Mouse (Mus musculus): Measurements from ENCODE around the gene Abhd14a. TPM values are rescaled to one million over a fixed set of nuclear protein-coding genes. Genes with fewer than 3 reads are reported as not detected.
A peak's percentile ranks its signal among the peaks of the same experiment; 100 is the strongest.
"Not testable (repeated sequence)": the region's sequence is repeated elsewhere in the genome, so short reads cannot be mapped to it uniquely, and the experiment has no call there.

Gene Abhd14a
- 38.3 and 41.0 TPM in 2 replicates for polyA plus RNA-seq (2014; fragmentation: Nextera tagmentation; extraction: Ambion mirVana)

DNA sequence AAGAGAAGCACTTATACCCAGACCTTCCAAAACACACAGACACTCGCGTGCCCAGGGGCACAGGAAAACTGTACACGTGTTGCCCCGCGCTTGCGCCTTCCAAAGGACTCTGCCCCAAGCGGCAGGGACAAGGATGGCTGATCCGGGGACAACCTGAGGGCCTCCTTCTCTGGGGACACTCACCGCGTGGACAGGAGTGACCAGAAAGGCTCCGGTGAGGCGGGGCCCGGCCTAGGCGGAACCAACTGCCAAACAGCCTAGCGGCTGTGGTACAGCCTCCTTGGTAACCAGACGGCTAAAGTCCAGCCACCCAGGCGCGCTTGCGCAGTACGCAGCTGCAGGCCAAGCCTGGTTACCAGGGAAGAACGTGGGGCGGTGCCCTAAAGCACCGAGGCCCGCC is at the start of gene Abhd14a, which contains the start of gene Abhd14b:
Gene Abhd14a (minus strand): TSS at position 331 of the 400 bp plus-strand sequence.
Gene Abhd14b (plus strand): TSS at position 112 of the 400 bp plus-strand sequence.
- peaks cover 19% of the 10 kb centered on the region for H3K4me1 ChIP-seq (replicated peaks; ENCODE audit: control insufficient read depth, insufficient read depth, low read length)
- 0% methylated on average over 24 of the region's 24 CpGs for WGBS
- H3K27ac ChIP-seq (ENCODE audit: low read depth, low read length): no peak within 1 kb of the TSS; the same call in 1 of the 2 replicates
- peak; percentile 80 for ATAC-seq (replicated peaks; ENCODE audit: low FRiP score)
- peak within 1 kb of the TSS; percentile 37 for H3K4me3 ChIP-seq (ENCODE audit: low read depth, low read length)
- DNase-seq (ENCODE audit: low spot score): peak; percentile 95
- H3K36me3 ChIP-seq (ENCODE audit: control insufficient read depth, insufficient read depth, low read length): no peaks in the 10 kb centered on the region
- no peaks in the 10 kb centered on the region for H3K27me3 ChIP-seq (ENCODE audit: control insufficient read depth, insufficient read depth, low read length)
- peak within 1 kb of the TSS; percentile 54 for H3K9ac ChIP-seq (ENCODE audit: low read length)
- H3K9me3 ChIP-seq (ENCODE audit: control insufficient read depth, low read length): no peaks in the 10 kb centered on the region
- H3K4me2 ChIP-seq (ENCODE audit: low read depth, low read length, severe bottlenecking): peak within 1 kb of the TSS; percentile 61

DNA sequence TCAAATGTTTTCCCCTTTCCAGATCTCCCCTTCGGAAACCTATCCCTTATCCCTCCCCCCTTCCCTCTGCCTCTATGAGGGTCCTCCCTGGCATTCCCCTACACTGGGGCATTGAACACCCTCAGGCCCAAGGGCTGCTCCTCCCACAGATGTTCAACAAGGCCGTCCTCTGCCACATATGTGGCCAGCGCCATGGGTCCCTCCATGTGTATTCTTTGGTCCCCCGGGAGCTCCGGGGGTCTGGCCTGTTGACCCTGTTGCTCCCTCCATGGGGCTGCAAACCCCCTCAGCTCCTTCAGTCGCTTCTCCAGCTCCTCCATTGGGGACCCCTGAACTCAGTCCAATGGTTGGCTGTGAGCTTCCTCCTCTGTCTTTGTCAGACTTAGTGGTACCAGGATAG is 40.1 kb upstream of the Abhd14a start:
- not testable (repeated sequence) for H3K9me3 ChIP-seq (ENCODE audit: control insufficient read depth, low read length); H3K4me1 ChIP-seq (replicated peaks; ENCODE audit: control insufficient read depth, insufficient read depth, low read length); H3K36me3 ChIP-seq (ENCODE audit: control insufficient read depth, insufficient read depth, low read length); H3K27me3 ChIP-seq (ENCODE audit: control insufficient read depth, insufficient read depth, low read length); DNase-seq (ENCODE audit: low spot score); H3K9ac ChIP-seq (ENCODE audit: low read length); H3K4me3 ChIP-seq (ENCODE audit: low read depth, low read length); ATAC-seq (replicated peaks; ENCODE audit: low FRiP score); H3K27ac ChIP-seq (ENCODE audit: low read depth, low read length); H3K4me2 ChIP-seq (ENCODE audit: low read depth, low read length, severe bottlenecking)
- 84% methylated on average over 6 of the region's 6 CpGs for WGBS

DNA sequence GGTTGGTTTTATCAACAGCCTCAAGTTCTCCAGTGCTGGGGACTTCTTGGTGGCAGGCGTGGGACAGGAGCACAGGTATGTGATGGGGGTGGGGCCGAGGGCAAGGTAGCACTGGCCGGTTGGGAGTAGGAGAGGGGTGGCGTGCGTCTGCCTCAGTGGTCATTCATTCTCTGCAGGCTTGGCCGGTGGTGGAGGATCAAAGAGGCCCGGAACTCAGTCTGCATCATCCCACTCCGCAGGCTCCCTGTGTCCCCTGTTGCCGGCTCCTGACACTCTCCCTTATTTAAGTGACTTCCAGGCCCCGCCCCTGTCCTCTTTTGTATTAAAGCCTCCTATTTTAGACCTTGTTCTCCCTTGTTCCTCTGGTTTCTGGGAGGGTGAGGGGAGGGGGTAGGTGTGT is 37.6 kb upstream of the Abhd14a start:
- Histone ChIP-seq H3K9me3 (ENCODE audit: control insufficient read depth, low read length) (no peaks in the 10 kb centered on the region), H3K9ac (ENCODE audit: low read length) (no peak overlapping the region), H3K4me1 (replicated peaks; ENCODE audit: control insufficient read depth, insufficient read depth, low read length) (no peaks in the 10 kb centered on the region), H3K36me3 (ENCODE audit: control insufficient read depth, insufficient read depth, low read length) (no peaks in the 10 kb centered on the region; the same call in 1 of the 2 replicates), H3K27me3 (ENCODE audit: control insufficient read depth, insufficient read depth, low read length) (no peaks in the 10 kb centered on the region), H3K27ac (ENCODE audit: low read depth, low read length) (no peak overlapping the region), H3K4me3 (ENCODE audit: low read depth, low read length) (no peak overlapping the region), H3K4me2 (ENCODE audit: low read depth, low read length, severe bottlenecking) (no peak overlapping the region)
- ATAC-seq (replicated peaks; ENCODE audit: low FRiP score): no peak
- DNase-seq (ENCODE audit: low spot score): no peak
- 69% methylated on average over 10 of the region's 10 CpGs for WGBS

DNA sequence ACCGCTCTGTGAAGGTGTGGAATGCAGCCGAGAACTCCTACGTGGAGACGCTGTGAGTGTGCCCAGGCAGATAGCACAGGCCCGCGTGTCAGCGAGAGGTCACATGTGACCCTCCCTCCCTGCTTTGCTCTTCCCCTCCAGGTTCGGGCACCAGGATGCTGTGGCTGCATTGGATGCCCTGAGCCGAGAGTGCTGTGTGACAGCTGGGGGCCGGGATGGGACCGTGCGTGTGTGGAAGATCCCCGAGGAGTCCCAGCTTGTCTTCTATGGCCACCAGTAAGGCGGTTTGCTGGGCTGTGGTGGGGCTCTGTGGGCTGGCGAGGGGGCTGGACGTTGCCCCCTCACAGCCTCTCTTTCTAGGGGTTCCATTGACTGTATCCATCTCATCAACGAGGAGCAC is 36.1 kb upstream of the Abhd14a start:
- H3K9me3 ChIP-seq (ENCODE audit: control insufficient read depth, low read length): no peaks in the 10 kb centered on the region
- no peak overlapping the region for H3K4me2 ChIP-seq (ENCODE audit: low read depth, low read length, severe bottlenecking)
- H3K4me1 ChIP-seq (replicated peaks; ENCODE audit: control insufficient read depth, insufficient read depth, low read length): no peaks in the 10 kb centered on the region
- no peaks in the 10 kb centered on the region; the same call in 1 of the 2 replicates for H3K36me3 ChIP-seq (ENCODE audit: control insufficient read depth, insufficient read depth, low read length)
- no peak for DNase-seq (ENCODE audit: low spot score)
- no peak overlapping the region for H3K27ac ChIP-seq (ENCODE audit: low read depth, low read length)
- no peak overlapping the region for H3K4me3 ChIP-seq (ENCODE audit: low read depth, low read length)
- H3K9ac ChIP-seq (ENCODE audit: low read length): no peak overlapping the region
- no peak for ATAC-seq (replicated peaks; ENCODE audit: low FRiP score)
- 93% methylated on average over 17 of the region's 17 CpGs for WGBS
- H3K27me3 ChIP-seq (ENCODE audit: control insufficient read depth, insufficient read depth, low read length): no peaks in the 10 kb centered on the region

DNA sequence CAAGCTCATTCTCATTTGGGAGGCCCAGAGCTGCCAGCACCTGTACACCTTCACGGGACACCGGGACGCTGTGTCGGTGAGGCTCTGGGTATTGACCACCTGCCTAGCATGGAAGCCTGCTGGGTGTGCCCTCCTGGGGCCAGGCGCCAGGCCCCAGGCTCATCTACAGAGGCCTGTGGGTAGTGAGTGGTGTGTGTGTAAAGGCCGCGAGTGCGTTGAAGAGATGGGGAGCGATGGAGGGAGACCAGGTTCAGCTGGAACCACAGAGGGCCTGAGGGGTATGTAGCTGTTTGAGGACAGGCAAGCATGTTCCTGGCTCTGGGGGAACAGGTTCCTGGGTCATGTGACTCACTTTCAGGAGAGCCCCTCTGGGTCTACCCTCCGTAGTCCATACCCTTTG is 35.7 kb upstream of the Abhd14a start:
- H3K27me3 ChIP-seq (ENCODE audit: control insufficient read depth, insufficient read depth, low read length): no peaks in the 10 kb centered on the region
- peaks cover 1% of the 10 kb centered on the region; the same call in 1 of the 2 replicates for H3K4me1 ChIP-seq (replicated peaks; ENCODE audit: control insufficient read depth, insufficient read depth, low read length)
- H3K9ac ChIP-seq (ENCODE audit: low read length): no peak overlapping the region
- ATAC-seq (replicated peaks; ENCODE audit: low FRiP score) (no peak), DNase-seq (ENCODE audit: low spot score) (no peak)
- 98% methylated on average over 10 of the region's 10 CpGs for WGBS
- no peak overlapping the region for H3K4me2 ChIP-seq (ENCODE audit: low read depth, low read length, severe bottlenecking)
- no peaks in the 10 kb centered on the region; the same call in 1 of the 2 replicates for H3K36me3 ChIP-seq (ENCODE audit: control insufficient read depth, insufficient read depth, low read length)
- no peak overlapping the region for H3K4me3 ChIP-seq (ENCODE audit: low read depth, low read length)
- H3K27ac ChIP-seq (ENCODE audit: low read depth, low read length): no peak overlapping the region
- no peaks in the 10 kb centered on the region for H3K9me3 ChIP-seq (ENCODE audit: control insufficient read depth, low read length)

DNA sequence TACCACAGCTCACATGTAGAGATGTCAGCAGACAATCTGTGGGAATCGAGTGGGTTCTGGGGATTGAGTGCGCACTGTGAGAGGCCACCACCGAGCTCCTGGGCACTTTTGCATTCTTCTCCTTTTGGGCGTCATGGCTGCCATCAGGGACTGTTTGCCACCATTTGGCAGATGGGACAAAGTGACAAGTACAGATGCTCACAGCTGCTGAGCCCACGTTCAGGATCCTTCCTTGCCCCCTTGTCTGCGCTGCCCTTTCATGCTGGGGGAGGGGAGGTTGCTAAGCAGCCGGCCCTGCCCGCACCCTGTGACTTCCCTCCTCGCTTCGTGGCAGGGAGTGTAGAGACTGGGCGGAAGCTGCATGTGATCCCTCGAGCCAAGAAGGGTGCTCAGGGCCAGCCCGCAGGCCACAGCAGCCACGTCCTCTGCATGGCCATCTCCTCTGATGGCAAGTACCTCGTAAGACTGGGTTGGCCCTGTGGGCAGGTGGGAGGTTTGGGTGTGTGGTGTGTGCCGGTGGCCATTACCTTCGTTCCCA is 35.2 kb upstream of the Abhd14a start:
- DNase-seq (ENCODE audit: low spot score): no peak
- no peak overlapping the region for H3K4me3 ChIP-seq (ENCODE audit: low read depth, low read length)
- H3K9ac ChIP-seq (ENCODE audit: low read length): no peak overlapping the region
- no peak overlapping the region for H3K4me2 ChIP-seq (ENCODE audit: low read depth, low read length, severe bottlenecking)
- H3K27ac ChIP-seq (ENCODE audit: low read depth, low read length): no peak overlapping the region
- peaks cover 5% of the 10 kb centered on the region; the same call in 1 of the 2 replicates for H3K4me1 ChIP-seq (replicated peaks; ENCODE audit: control insufficient read depth, insufficient read depth, low read length)
- no peaks in the 10 kb centered on the region for H3K9me3 ChIP-seq (ENCODE audit: control insufficient read depth, low read length)
- no peaks in the 10 kb centered on the region for H3K27me3 ChIP-seq (ENCODE audit: control insufficient read depth, insufficient read depth, low read length)
- ATAC-seq (replicated peaks; ENCODE audit: low FRiP score): no peak
- 91% methylated on average over 17 of the region's 17 CpGs for WGBS
- H3K36me3 ChIP-seq (ENCODE audit: control insufficient read depth, insufficient read depth, low read length): no peaks in the 10 kb centered on the region; the same call in 1 of the 2 replicates

DNA sequence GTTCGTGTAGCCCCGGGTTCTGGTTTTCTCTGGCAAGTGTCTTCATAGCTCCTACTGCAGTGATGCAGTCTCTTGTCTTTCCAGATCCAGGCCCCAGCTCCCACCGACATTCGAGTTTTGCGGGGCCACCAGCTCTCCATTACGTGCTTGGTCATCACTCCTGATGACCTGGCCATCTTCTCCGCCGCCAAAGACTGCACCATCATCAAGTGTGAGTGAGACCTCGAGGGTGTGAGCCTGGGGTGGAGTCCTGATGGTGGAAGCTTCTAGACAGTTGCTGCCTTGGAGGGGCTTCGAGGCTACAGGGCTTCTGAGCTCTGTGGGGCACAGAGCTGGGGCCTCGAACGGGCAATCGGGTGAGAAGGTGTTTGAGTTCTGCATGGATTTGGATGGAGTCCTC is 34.2 kb upstream of the Abhd14a start:
- peaks cover 5% of the 10 kb centered on the region; the same call in 1 of the 2 replicates for H3K4me1 ChIP-seq (replicated peaks; ENCODE audit: control insufficient read depth, insufficient read depth, low read length)
- no peak overlapping the region for H3K4me2 ChIP-seq (ENCODE audit: low read depth, low read length, severe bottlenecking)
- ATAC-seq (replicated peaks; ENCODE audit: low FRiP score) (no peak), DNase-seq (ENCODE audit: low spot score) (no peak)
- WGBS: 93% methylated on average over 13 of the region's 13 CpGs
- H3K36me3 ChIP-seq (ENCODE audit: control insufficient read depth, insufficient read depth, low read length): no peaks in the 10 kb centered on the region; the same call in 1 of the 2 replicates
- no peak overlapping the region for H3K9ac ChIP-seq (ENCODE audit: low read length)
- H3K9me3 ChIP-seq (ENCODE audit: control insufficient read depth, low read length): no peaks in the 10 kb centered on the region
- no peaks in the 10 kb centered on the region for H3K27me3 ChIP-seq (ENCODE audit: control insufficient read depth, insufficient read depth, low read length)
- no peak overlapping the region for H3K4me3 ChIP-seq (ENCODE audit: low read depth, low read length)
- no peak overlapping the region for H3K27ac ChIP-seq (ENCODE audit: low read depth, low read length)

DNA sequence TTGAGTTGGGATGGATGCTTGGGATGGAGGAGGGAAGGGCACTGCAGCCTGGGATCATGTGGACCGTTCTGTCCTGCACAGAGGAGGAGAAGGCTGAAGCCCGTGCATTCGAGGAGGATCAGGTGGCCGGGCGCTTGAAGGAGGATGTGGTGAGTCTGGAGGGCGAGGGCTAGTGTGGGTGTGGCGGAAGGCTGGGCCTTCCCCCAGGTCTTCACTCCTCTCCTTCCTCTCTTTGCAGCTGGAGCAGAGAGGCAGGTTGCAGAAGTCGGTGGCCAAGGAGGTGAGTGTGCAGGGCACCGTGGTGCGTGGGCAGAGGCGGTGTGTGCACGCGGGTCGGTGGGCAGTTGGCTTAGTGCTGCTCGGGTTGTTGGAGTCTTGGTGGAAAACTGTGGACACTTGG is 33.6 kb upstream of the Abhd14a start:
- WGBS: 93% methylated on average over 15 of the region's 15 CpGs
- H3K9ac ChIP-seq (ENCODE audit: low read length): no peak overlapping the region

DNA sequence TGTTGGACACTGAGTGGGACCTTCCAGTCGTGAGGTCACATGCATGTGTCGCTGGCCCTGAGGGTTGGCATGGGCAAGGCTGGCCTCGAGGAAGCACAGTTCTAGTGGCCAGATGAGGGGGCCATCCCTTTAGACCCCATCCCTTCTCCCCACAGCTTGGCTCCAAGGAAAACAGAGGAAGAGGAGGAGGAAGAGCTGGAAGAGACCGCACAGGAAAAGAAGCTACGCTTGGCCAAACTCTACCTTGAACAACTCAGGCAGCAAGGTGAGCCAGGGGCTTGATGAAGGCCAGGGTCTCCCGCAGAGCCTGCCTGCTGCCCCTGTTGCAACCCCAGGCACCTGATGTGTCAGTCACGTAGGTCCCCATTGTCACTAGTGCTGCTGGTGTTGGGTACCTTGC is 33.1 kb upstream of the Abhd14a start:
- Histone ChIP-seq H3K4me2 (ENCODE audit: low read depth, low read length, severe bottlenecking) (no peak overlapping the region), H3K27ac (ENCODE audit: low read depth, low read length) (no peak overlapping the region), H3K4me1 (replicated peaks; ENCODE audit: control insufficient read depth, insufficient read depth, low read length) (peaks cover 10% of the 10 kb centered on the region), H3K4me3 (ENCODE audit: low read depth, low read length) (no peak overlapping the region), H3K27me3 (ENCODE audit: control insufficient read depth, insufficient read depth, low read length) (no peaks in the 10 kb centered on the region), H3K36me3 (ENCODE audit: control insufficient read depth, insufficient read depth, low read length) (no peaks in the 10 kb centered on the region; the same call in 1 of the 2 replicates), H3K9me3 (ENCODE audit: control insufficient read depth, low read length) (no peaks in the 10 kb centered on the region), H3K9ac (ENCODE audit: low read length) (no peak overlapping the region)
- WGBS: 97% methylated on average over 7 of the region's 7 CpGs
- ATAC-seq (replicated peaks; ENCODE audit: low FRiP score) (no peak), DNase-seq (ENCODE audit: low spot score) (no peak)

More for the DNA sequence above, 33.6 kb upstream of the Abhd14a start:
- Histone ChIP-seq H3K4me2 (ENCODE audit: low read depth, low read length, severe bottlenecking) (no peak overlapping the region), H3K36me3 (ENCODE audit: control insufficient read depth, insufficient read depth, low read length) (no peaks in the 10 kb centered on the region; the same call in 1 of the 2 replicates), H3K27me3 (ENCODE audit: control insufficient read depth, insufficient read depth, low read length) (no peaks in the 10 kb centered on the region), H3K4me1 (replicated peaks; ENCODE audit: control insufficient read depth, insufficient read depth, low read length) (peaks cover 10% of the 10 kb centered on the region), H3K9me3 (ENCODE audit: control insufficient read depth, low read length) (no peaks in the 10 kb centered on the region), H3K27ac (ENCODE audit: low read depth, low read length) (no peak overlapping the region), H3K4me3 (ENCODE audit: low read depth, low read length) (no peak overlapping the region)
- ATAC-seq (replicated peaks; ENCODE audit: low FRiP score): no peak
- no peak for DNase-seq (ENCODE audit: low spot score)

Measured in forebrain, embryonic 11.5 days (tissue).